Mouse (Mus musculus): ENCODE results near the gene Cxcl5.
"Not testable (repeated sequence)": the region's sequence is repeated elsewhere in the genome, so short reads cannot be mapped to it uniquely, and the experiment has no call there.

Gene Cxcl5

DNA sequence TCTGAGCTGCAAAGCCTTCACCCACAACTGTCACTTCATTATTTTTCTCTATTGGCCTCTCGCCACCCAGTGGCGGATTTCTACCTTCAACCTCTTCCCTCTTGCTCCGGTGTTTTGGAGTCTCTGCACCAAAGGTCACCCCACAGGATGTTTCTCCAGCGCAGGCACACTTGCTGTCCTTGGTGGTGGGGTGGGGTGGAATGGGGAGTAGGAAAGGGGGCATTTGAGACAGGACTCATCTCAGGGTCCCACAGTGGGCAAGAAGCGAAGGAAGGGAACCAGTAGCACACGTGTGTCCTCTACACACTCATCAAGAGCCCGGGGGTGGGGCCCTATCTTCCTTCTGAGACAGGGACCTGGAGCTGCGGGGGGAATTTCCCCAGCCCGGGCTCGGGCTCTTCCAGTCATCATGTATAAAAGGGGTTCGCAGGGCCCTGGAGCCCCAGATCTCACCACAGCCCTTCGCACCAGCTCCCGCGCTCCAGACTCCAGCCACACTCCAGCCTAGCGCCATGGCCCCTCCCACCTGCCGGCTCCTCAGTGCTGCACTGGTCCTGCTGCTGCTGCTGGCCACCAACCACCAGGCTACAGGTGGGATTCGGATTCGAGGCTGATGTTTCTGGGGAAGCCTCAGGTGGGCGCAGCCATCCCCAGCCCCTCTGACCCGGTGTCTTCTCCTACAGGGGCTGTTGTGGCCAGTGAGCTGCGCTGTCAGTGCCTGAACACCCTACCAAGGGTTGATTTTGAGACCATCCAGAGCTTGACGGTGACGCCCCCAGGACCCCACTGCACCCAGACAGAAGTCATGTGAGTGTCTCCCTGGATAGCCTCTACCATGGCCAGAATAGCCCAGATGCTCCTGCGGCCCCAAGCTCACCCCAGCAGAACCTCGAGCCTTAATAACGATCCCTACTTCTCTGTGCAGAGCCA, 26.8 kb downstream of the Cxcl5 start, which contains the start of gene Cxcl3:
Gene Cxcl3 (plus strand): TSS at position 445 of the 930 bp plus-strand sequence.
- peak; percentile 51 for DNase-seq (ENCODE audit: low spot score)

DNA sequence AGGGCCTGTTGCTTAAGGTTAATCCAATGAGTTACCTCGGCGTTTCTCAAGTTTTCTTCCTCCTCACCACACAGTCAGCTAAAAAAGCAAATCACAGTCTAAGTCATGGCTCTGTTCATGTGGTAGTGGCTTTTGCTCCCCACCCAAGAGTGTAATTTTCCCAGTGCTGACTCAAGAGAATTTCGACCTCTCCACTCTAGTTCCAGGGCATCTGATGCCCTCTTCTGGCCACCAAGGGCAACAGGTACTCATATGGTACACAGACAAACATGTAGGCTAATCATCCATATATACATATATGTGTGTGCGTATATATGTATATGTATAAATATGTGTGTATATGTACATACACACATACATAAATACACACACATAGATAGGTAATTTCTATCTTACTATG, 29.0 kb downstream of the Cxcl5 start:
- no peak for DNase-seq (ENCODE audit: low spot score)

DNA sequence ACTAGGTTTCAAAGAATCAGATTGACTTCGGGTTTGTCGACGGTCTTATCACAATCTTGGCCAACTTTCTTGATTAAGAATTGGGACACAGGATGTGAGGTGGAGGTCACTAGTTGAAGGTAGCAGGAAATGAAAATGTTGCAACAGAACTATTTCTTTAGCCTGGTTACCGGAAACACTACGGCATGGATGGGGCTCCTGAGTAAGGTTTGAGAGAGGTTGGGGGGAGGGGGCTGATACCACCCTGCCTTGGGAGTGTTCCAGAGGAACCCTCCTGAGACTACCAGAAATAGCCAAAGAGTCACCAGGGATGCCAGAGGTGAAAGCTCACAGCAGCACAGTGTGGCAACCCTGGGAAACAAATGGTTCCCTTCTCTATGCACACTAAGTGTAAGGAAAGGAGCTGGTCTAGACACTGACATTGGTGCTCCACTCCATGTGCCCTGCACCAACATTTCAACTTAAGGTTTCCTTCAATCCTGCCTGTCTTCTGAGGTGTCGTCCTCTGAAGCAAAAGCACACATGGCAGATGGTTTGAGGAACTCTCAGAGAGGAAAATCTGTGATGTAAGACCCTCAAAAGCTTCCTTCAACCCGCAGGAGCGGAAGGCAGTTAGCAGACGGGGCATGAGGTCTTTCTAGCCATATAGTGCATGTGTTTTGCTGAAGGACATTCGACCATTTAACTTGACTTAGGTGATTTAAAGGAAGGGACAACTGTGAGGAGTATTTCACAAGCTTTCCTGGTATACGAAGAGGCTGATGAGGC, 30.3 kb downstream of the Cxcl5 start:
- no peak for DNase-seq (ENCODE audit: low spot score)

DNA sequence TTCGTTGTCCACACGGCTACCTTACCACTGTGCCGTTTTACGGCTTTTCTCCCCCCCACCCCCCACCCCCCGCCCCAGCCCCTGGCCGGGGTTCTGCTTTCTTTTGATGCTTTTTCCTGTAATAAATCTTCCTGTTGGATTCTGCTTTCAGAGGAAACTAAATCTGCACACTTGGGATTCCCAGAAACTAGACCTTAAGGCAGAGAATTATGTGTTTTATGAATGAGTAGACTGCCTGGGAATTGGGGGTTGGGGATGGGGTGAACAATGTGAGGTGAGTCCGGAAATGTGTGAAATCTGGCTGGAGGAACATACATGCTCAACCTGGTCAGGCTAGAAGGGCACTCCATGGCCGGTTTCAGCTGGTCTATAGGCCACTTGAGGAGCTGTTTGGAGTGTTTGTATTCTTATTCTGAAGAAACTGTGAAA, 30.9 kb downstream of the Cxcl5 start:
- no peak for DNase-seq (ENCODE audit: low spot score)

DNA sequence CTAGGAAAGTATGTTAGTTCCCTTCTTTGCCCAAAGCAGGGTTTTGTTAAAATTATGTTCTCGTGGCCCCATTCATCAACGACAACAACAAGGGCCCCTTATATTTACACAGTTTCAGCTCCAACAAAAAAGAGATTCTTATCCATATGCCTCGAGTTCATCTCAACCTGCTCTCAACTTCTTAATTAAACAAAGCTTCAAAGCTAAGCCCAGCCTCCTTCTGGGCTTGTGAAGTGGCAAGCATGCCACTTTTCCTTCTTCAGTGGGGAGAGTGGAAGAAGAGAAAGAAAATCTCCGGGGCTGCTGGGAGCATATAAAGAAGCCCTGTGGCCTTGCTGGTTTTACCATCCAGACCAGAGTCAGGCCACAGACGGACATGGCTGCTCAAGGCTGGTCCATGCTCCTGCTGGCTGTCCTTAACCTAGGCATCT, 35.0 kb downstream of the Cxcl5 start, which contains the start of gene Cxcl15:
Gene Cxcl15 (plus strand): TSS at position 340 of the 431 bp plus-strand sequence.
- DNase-seq (ENCODE audit: low spot score) = no peak

DNA sequence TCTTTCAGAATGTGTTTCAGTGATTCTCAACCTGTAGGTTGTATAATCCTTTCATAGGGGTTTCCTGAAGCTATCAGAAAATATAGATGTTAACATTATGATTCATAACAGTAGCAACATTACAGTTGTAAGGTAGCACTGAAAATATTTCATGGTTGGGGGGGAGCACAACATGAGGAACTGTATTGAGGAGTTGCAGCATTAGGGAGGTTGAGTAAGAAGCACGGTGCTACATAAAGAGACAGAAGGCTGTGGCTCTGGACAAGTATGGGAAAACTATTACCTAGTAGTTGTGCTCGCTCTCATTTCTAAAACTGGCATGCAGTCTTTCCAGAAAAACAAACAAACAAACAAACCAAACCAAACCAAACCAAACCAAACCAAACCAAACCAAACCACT, 36.2 kb downstream of the Cxcl5 start:
- DNase-seq (ENCODE audit: low spot score) = not testable (repeated sequence)

DNA sequence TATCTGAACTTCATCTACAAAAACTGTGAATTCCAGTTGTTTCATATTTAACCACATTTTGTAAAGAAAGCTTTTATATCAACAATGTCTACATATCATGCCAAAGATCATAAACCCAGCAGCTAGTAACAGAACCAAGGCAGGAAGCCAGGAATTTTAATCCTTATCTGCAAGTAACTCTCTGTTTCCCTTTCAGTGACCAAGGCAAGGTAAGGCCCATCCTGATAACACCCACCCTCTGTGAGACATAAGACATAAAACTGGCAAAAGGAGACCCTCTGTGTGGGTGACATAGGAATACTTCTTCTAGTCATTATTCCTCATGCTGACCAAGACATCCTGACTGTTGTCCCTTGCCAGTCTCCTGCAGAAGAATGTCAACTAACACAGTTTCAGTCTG, 45.4 kb downstream of the Cxcl5 start:
- DNase-seq (ENCODE audit: low spot score) = no peak

DNA sequence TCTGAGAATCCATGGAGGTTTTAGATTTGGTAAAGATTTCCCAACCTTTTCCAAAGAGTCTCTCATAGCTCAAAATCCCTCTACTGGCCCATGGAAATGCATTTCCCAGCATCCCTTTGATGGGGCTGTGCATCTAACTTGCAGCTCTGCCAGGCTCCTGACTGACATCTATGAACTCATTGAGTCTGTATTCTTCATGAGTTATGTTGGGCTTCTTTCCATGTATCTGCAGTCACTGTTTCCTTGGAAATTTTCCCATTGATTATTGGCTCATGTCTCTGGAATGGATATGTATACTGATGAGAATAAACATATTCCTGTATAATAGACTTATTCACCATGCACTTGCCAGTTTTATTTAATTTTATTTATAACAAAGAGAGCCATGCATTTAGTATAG, 46.9 kb downstream of the Cxcl5 start:
- no peak for DNase-seq (ENCODE audit: low spot score)

DNA sequence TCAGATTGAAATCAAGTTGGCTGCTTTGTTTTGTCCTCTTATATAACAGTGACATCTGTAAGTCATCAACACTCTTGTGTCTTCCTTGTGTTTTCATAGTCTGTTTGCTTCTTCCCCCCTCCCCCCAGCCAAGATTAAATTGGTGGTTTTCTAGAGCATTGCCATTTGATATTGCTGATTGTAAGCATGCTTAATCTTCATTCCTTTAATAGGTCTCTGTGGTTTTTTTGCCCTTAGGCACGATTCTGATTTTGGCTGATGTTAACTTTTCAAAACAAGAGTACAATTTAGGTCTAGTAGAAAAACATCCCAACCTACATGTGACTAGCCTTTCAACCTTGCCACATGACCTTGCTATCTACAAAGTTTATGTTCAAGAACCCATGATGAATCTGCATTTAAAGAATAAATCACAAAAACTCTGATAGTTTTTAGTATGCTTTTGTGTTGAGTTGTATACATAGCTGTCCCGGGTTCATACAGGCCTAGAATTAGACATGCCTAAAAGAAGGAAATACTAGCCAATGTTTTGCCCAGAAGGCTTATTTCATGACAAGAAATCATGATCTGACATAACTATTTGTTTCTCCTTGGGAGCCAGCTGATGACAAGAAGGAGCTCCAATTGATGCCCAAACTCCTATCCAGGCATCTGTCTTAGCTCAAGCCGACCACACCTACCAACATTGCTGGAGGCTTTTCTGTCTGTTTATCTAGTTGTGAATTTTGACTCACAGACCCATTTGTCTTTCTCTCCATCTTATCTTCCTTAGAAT, 48.2 kb downstream of the Cxcl5 start:
- DNase-seq (ENCODE audit: low spot score) = no peak

Data from urinary bladder, postnatal 14 days (tissue).